Mouse (Mus musculus): ENCODE data around the gene Tmem178. TPM values are rescaled to one million over a fixed set of nuclear protein-coding genes. Genes with fewer than 3 reads are reported as not detected.

Tmem178 gene
- polyA plus RNA-seq, 1 experiment: not detected

DNA sequence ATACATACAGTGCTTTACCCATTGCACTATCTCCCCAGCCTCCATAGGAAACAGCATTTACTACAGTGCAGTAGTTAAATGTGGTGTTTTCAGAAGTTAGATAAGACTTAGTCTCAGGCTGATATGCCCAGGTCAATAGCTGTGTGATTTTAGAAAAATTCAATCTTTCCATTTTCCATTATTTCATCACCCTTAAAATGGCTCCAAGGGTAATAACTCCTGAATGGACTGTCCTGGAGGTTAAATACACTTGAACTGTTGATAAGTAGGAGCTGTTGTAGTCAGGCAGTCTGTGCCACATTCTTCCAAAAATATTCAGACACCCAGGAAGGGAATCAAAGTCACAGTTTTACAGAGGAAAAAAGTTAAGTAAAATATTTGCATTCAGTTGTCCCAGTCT lies 25.2 kb upstream of the Tmem178 start:
- H3K27me3 ChIP-seq (replicated peaks): no peaks in the 10 kb centered on the region
- H3K4me3 ChIP-seq (replicated peaks): no peak overlapping the region
- 0 out of 2 replicates have a peak, but pooled peaks cover 6% of the 10 kb centered on the region for H3K9me3 ChIP-seq
- no peaks in the 10 kb centered on the region for H3K36me3 ChIP-seq (replicated peaks; ENCODE audit: low read length)
- no peaks in the 10 kb centered on the region for H3K4me1 ChIP-seq
- TF ChIP-seq FLI1 (IDR thresholded peaks at IDR 0.05; ENCODE audit: low read length) (no peak), GATA1 (IDR thresholded peaks at IDR 0.05; ENCODE audit: borderline replicate concordance, low read length) (no peak)

DNA sequence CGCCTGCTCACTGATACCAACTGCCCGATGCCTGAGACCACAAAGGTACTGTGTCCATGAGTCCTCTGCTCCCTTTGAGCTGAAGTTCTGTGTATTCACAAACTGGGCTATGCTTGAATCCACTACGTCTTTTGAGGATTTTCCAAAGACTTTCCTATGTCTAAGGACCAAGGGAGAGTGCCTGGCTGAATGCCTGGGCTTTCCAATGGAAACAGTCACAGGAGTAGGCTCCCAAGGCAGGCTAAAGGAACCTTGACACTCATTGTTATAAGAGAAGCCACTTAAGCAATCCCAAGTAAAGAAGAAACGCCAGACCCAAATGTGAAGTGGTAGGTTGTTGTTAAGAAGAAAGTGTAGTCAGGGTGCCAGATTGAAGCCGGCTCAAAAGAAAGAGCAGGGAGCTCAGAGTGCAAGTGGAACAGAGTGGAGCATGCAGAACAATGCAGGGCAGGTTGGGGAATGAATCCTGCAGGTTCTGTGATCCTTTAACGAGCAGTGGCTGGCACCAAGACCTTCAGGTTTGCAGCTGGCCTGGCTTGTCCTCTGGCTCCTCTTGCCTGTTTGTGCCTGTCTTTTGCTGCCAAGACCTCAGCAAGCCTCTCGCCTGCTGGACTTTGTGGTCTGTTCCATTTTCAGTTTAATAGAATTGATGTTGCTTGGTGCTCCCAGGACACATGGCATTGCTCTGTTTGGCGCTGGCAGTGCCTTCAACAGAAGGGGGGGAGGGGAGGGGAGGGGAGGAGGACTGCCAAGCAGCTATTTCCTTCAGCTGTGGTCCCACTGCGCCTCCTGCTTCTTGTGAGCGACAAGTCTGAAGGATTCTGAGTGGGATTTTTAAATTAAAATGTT lies 22.9 kb upstream of the Tmem178 start:
- peaks cover 10% of the 10 kb centered on the region for H3K9me3 ChIP-seq
- TF ChIP-seq GATA1 (IDR thresholded peaks at IDR 0.05; ENCODE audit: borderline replicate concordance, low read length): no peak
- no peak for TF ChIP-seq FLI1 (IDR thresholded peaks at IDR 0.05; ENCODE audit: low read length)
- H3K4me3 ChIP-seq (replicated peaks): no peak overlapping the region
- no peaks in the 10 kb centered on the region for H3K27me3 ChIP-seq (replicated peaks)
- H3K4me1 ChIP-seq: no peaks in the 10 kb centered on the region
- H3K36me3 ChIP-seq (replicated peaks; ENCODE audit: low read length): no peaks in the 10 kb centered on the region

DNA sequence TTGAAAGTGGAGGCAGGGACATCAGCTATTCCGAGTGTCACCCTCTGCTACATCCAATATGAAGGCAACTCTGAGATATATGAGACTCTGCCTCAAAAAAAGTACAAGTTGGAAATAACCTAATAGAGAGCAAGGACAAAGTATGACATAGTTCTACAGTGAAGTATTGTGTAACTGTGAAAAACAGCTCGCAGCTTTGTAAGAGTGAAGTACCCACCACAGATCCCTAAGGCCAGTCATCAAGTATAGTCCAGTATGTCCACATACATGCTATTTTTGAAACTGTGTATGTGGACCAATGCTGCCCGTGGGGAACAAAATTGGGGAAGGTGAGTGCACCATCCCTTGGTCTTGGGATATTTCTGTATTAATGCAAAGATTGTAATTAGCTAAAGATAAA lies 18.9 kb upstream of the Tmem178 start:
- Histone ChIP-seq H3K27me3 (replicated peaks) (no peaks in the 10 kb centered on the region), H3K4me1 (0 out of 2 replicates have a peak, but pooled peaks cover 3% of the 10 kb centered on the region), H3K36me3 (replicated peaks; ENCODE audit: low read length) (no peaks in the 10 kb centered on the region), H3K9me3 (peaks cover 7% of the 10 kb centered on the region), H3K4me3 (replicated peaks) (no peak overlapping the region)
- TF ChIP-seq FLI1 (IDR thresholded peaks at IDR 0.05; ENCODE audit: low read length) (no peak), GATA1 (IDR thresholded peaks at IDR 0.05; ENCODE audit: borderline replicate concordance, low read length) (no peak)

DNA sequence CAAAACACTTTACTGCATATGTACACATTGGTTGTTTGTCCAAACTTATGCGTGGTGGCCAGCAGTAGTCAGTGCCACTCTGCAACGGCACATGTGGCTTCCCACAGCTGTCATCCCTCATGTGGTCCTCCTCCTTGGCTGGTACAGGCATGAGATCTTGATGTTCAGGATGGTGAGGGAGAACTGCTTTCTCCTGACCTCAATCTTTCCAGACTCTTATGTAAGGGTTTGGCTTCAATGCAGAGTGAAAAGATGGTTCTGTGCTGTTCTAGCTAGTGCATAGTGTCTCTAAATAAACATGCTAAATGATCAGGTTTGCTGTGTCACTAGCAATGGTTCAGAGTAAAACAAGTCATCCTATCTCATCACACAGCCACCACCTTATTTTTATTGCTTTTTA lies 17.3 kb upstream of the Tmem178 start:
- no peaks in the 10 kb centered on the region for H3K27me3 ChIP-seq (replicated peaks)
- H3K4me1 ChIP-seq: 0 out of 2 replicates have a peak, but pooled peaks cover 3% of the 10 kb centered on the region
- H3K4me3 ChIP-seq (replicated peaks): no peak overlapping the region
- H3K9me3 ChIP-seq: peaks cover 7% of the 10 kb centered on the region
- TF ChIP-seq GATA1 (IDR thresholded peaks at IDR 0.05; ENCODE audit: borderline replicate concordance, low read length): no peak
- TF ChIP-seq FLI1 (IDR thresholded peaks at IDR 0.05; ENCODE audit: low read length): no peak
- H3K36me3 ChIP-seq (replicated peaks; ENCODE audit: low read length): no peaks in the 10 kb centered on the region

DNA sequence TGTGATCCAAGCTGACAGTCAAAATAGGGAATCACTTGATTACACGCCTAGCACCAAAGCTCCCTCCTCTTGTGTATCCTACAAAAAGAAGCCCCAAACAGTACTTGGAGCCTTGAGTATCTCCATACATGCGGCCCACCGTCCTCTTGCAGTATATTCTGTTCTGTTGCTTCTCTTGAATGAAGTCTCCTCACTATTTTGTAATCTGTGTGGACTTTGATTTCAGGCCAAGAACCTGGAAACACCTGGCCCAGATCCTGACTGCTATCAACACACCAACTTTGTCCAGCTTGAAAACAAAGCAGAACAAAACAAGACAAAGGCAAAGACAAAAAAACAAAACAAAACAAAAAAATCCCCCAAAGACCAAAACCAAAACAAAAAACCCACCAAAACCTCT lies 11.7 kb upstream of the Tmem178 start:
- Histone ChIP-seq H3K36me3 (replicated peaks; ENCODE audit: low read length) (no peaks in the 10 kb centered on the region), H3K27me3 (replicated peaks) (peaks cover 2% of the 10 kb centered on the region), H3K4me1 (peaks cover 16% of the 10 kb centered on the region), H3K4me3 (replicated peaks) (no peak overlapping the region), H3K9me3 (no peaks in the 10 kb centered on the region; the same call in 1 of the 2 replicates)
- TF ChIP-seq FLI1 (IDR thresholded peaks at IDR 0.05; ENCODE audit: low read length): no peak
- TF ChIP-seq GATA1 (IDR thresholded peaks at IDR 0.05; ENCODE audit: borderline replicate concordance, low read length): no peak

DNA sequence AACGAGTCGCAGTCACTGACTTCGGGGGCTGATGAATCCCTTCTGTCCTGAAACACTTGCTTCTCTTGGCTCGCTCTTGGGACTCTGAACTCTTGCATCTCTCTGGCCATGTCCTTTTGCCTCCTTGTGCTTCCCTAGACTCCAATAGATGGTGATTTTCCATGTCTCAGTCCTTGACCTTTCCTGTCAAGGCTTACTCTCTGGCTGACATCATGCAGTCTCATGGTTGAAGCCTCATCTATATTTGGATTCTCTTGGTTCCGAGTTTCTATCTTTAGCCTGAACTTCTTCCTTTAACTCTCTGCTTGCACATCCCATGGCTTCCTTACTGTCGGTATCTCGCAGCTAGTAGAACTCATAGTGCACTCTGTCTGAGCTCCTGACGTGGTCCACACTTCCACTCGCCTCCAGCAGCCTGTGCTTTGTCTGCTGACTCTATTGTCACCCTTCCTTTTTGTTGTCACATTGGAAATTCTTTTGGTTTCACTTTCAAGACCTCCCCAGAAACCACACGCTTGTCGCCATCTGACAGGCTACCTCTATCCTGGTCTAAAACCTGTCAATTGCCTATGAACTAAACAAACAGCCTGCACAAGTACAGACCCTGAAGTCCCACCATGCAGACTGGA lies 10.9 kb upstream of the Tmem178 start:
- Histone ChIP-seq H3K36me3 (replicated peaks; ENCODE audit: low read length) (no peaks in the 10 kb centered on the region), H3K9me3 (no peaks in the 10 kb centered on the region), H3K27me3 (replicated peaks) (peaks cover 2% of the 10 kb centered on the region), H3K4me3 (replicated peaks) (peak overlapping the region; percentile 87), H3K4me1 (peaks cover 16% of the 10 kb centered on the region)
- no peak for TF ChIP-seq FLI1 (IDR thresholded peaks at IDR 0.05; ENCODE audit: low read length)

DNA sequence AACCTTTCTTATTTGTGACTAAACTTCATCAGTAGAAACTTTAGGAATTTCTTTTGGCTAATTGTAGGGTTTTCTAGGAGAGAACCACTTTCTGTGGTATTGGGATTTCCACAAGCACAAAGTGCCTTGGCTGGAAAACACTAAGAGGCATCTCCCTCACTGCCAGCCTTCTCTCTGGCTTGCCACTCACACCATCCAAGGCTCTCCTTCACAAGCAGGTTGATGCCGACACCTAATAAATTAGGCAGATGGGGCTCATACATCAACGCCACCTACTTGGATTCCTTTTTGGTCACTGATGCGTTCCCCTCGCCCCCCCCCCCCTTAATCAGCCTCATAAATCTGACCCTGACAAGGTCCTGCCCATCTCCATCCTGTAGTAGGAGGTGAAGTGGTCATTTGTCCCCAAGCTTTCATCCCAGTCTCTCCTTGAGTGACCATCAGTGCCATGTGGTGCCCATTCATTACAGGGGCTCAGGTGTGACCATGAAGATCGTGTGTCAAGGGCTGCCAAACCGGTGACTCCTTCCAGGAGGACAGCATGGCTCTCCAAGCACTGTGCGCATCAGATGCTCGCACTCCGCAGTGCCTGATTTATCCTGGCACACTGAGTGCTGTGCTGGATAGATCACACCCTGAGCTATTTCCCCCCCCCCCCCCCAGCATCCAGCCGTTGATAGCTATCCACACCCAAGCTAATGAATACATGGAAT lies 8.5 kb upstream of the Tmem178 start:
- H3K36me3 ChIP-seq (replicated peaks; ENCODE audit: low read length): no peaks in the 10 kb centered on the region
- H3K4me3 ChIP-seq (replicated peaks): no peak overlapping the region
- TF ChIP-seq FLI1 (IDR thresholded peaks at IDR 0.05; ENCODE audit: low read length) (no peak), GATA1 (IDR thresholded peaks at IDR 0.05; ENCODE audit: borderline replicate concordance, low read length) (no peak)
- H3K27me3 ChIP-seq (replicated peaks): peaks cover 3% of the 10 kb centered on the region
- H3K9me3 ChIP-seq: 0 out of 2 replicates have a peak, but pooled peaks cover 4% of the 10 kb centered on the region
- peaks cover 21% of the 10 kb centered on the region for H3K4me1 ChIP-seq

DNA sequence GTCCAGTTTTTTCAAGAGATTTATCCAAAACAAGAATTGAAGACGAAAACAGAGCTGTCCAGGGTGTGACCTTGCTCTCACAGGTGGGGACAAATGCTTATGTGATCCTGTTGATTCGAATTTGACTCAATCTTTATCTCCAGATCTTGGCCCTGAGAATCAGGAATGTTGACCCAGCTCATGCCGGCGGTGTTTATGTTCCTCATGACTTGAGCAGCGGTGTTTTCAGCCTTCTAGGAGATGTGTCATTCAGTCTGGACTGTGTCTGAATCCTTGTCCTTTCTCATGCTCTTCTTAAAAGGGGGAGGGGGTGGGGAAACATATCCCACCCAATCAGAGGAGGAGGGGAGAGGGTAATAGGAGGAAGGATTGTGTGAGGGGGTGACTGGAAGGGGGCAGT lies 7.9 kb upstream of the Tmem178 start:
- TF ChIP-seq FLI1 (IDR thresholded peaks at IDR 0.05; ENCODE audit: low read length) (no peak), GATA1 (IDR thresholded peaks at IDR 0.05; ENCODE audit: borderline replicate concordance, low read length) (no peak)
- Histone ChIP-seq H3K27me3 (replicated peaks) (peaks cover 5% of the 10 kb centered on the region), H3K9me3 (0 out of 2 replicates have a peak, but pooled peaks cover 4% of the 10 kb centered on the region), H3K36me3 (replicated peaks; ENCODE audit: low read length) (no peaks in the 10 kb centered on the region), H3K4me1 (peaks cover 21% of the 10 kb centered on the region), H3K4me3 (replicated peaks) (no peak overlapping the region)

DNA sequence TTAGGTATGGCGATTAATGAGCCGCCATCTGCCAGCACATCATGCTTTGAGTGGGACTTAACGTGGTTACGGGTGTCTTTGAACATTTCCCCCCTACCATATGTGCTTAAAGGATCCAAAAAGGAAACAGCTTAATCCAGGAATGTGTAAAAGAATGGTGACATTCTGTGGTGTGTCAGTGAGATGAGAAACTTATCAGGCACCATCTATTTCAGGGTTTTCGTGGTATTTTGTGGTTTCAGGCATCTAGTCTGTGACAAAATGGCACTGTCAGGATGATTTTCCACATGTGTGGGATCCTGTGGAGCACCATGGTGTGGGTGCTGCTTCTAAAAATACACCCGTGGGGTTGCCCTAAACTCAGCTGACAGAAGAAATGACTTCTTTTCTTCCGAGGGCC lies 4.6 kb upstream of the Tmem178 start:
- no peaks in the 10 kb centered on the region for H3K36me3 ChIP-seq (replicated peaks; ENCODE audit: low read length)
- peaks cover 17% of the 10 kb centered on the region for H3K4me1 ChIP-seq
- 0 out of 2 replicates have a peak, but pooled peaks cover 9% of the 10 kb centered on the region for H3K9me3 ChIP-seq
- peaks cover 32% of the 10 kb centered on the region for H3K27me3 ChIP-seq (replicated peaks)
- TF ChIP-seq GATA1 (IDR thresholded peaks at IDR 0.05; ENCODE audit: borderline replicate concordance, low read length) (no peak), FLI1 (IDR thresholded peaks at IDR 0.05; ENCODE audit: low read length) (no peak)
- no peak overlapping the region for H3K4me3 ChIP-seq (replicated peaks)

Data from megakaryocyte, embryonic 14.5 days (primary cell).